Mouse (Mus musculus): ENCODE results near the gene Pax2.

GRCm38 (mm10) chr19:44838321-44838720 lies 82.5 kb downstream of the Pax2 start:
- TF ChIP-seq GATA1 (IDR thresholded peaks at IDR 0.05; ENCODE audit: low read length) (no peak), TAL1 (IDR thresholded peaks at IDR 0.05; ENCODE audit: low read length) (no peak)
